Mouse (Mus musculus) forebrain, embryonic 10.5 days (tissue): Measurements from ENCODE around the gene Hoxb7. TPM values are rescaled to one million over a fixed set of nuclear protein-coding genes. Genes with fewer than 3 reads are reported as not detected.

Experiments used
- DNase-seq: peaks from one replicate; pipeline ENCODE4 v3.0.0-alpha.2; 2017; ENCODE audit warnings: low spot score; ENCODE audit errors: extremely low spot score
- H3K27ac ChIP-seq: fragments of 300-500 bp; sonication (generic); 2 replicates; pipeline ENCODE4 v1.5.1; 2016; ENCODE audit warnings: mild to moderate bottlenecking
- H3K27me3 ChIP-seq: fragments of 300-500 bp; sonication (generic); 2 replicates; pipeline ENCODE4 v1.6.1; 2016; ENCODE audit warnings: mild to moderate bottlenecking; ENCODE audit not compliant: poor library complexity, severe bottlenecking
- H3K36me3 ChIP-seq: fragments of 300-500 bp; sonication (generic); replicated peaks from 2 replicates; pipeline ENCODE4 v1.6.1; 2016; ENCODE audit warnings: mild to moderate bottlenecking, moderate library complexity
- H3K4me1 ChIP-seq: fragments of 300-500 bp; sonication (generic); 2 replicates; pipeline ENCODE4 v1.6.1; 2016
- H3K4me3 ChIP-seq: fragments of 300-500 bp; sonication (generic); 2 replicates; pipeline ENCODE4 v1.5.1; 2016; ENCODE audit warnings: mild to moderate bottlenecking, moderate library complexity
- H3K9me3 ChIP-seq: fragments of 300-500 bp; sonication (generic); 2 replicates; pipeline ENCODE4 v1.6.1; 2016; ENCODE audit warnings: mild to moderate bottlenecking, moderate library complexity
- WGBS: fragments of 180-500 bp; shearing (Covaris S2); methylation state at CpG from one replicate; pipeline ENCODE4 v1.1.7; 2016; 5-methylcytosine and 5-hydroxymethylcytosine counted together
- polyA plus RNA-seq: library from polyadenylated mRNA; unstranded; fragments of >200 nt; fragmentation: Nextera tagmentation; extraction: Ambion mirVana; gene quantifications from 2 replicates; pipeline ENCODE4 v1.2.1, GENCODE M21; 2016

The Hoxb7 gene
- polyA plus RNA-seq, 1 experiment from 2014 or later, result not detected

GRCm38 (mm10) chr11:96284041-96284749 lies 2.2 kb upstream of the Hoxb7 start:
- Histone ChIP-seq H3K4me3 (peak overlapping the region; percentile 38), H3K27me3 (peaks cover 100% of the 10 kb centered on the region), H3K9me3 (no peaks in the 10 kb centered on the region), H3K27ac (no peak overlapping the region), H3K4me1 (peaks cover 36% of the 10 kb centered on the region), H3K36me3 (no peaks in the 10 kb centered on the region)
- WGBS, result under 1% methylated on average over 49 of the region's 49 CpGs
- DNase-seq, result no peak

DNA sequence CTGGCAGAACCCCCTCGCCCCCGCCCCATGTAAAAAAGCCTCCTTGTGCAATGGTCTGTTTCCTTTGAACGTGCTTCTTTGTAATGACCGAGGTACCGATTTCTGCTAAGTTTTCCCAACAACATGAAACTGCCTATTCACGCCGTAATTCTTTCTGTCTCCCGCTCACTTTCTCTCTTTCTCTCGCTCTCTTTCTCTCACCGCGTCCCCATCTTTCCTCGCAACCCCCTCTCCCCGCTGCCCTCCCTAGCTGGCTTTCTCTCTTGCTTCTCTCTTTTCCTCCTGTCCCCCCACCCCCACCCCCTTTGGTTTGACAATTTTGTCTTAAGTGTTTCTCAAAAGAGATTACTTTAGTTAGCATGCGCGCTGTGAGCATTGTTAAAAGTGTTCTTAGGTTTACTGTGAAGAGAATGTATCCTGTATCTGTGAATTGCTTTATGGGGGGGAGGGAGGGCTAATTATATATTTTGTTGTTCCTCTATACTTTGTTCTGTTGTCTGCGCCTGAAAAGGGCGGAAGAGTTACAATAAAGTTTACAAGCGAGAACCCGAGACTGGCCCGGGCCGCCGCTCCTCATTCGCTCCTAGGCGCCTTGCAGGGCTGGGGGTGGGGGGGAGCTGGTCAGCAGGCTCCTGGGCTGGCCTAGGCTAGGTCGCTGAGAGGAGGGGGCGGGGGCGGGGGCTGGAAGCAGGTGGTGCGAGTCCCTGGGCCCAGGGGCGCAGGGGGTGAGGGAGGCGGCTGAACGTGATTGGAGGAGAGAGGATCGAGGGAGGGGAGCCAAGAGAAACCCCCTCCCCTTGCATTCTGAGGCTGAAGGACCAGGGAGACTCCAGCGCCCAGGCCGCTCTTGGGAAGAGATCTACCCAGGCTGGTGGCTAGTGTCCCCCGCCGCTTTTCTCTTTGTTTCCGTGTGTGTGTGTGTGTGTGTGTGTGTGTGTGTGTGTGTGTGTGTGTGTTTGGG lies 1.4 kb upstream of the Hoxb7 start:
- 1% methylated on average over 36 of the region's 37 CpGs for WGBS
- peak overlapping the region; percentile 38; the same call in 1 of the 2 replicates for H3K4me3 ChIP-seq
- H3K27me3 ChIP-seq, result peaks cover 100% of the 10 kb centered on the region
- H3K27ac ChIP-seq, result no peak overlapping the region
- H3K9me3 ChIP-seq, result no peaks in the 10 kb centered on the region
- peaks cover 36% of the 10 kb centered on the region for H3K4me1 ChIP-seq
- DNase-seq, result no peak
- no peaks in the 10 kb centered on the region for H3K36me3 ChIP-seq

DNA sequence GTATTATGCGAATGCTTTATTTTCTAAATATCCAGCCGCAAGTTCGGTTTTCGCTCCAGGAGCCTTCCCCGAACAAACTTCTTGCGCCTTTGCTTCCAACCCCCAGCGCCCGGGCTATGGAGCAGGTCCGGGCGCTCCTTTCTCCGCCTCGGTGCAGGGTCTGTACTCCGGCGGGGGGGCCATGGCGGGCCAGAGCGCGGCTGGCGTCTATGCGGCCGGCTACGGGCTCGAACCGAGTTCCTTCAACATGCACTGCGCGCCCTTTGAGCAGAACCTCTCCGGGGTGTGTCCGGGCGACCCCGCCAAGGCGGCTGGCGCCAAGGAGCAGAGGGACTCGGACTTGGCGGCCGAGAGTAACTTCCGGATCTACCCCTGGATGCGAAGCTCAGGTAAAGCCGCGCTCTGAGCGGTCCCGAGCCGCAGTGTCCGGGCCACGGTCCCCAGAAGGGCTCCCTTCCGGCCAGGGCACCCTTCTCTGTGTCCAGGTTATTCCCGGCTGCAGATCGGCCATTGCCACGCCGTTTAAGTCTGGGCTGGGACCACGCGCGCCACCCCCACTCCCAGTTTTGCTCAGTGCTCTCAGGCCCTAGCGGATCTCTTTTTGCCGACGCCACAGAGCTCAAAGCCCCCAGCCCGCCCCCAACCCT lies 439 bp downstream of the Hoxb7 start:
- Histone ChIP-seq H3K27ac (no peak overlapping the region), H3K4me3 (peak overlapping the region; percentile 33), H3K36me3 (no peaks in the 10 kb centered on the region), H3K27me3 (peaks cover 100% of the 10 kb centered on the region), H3K4me1 (peaks cover 36% of the 10 kb centered on the region), H3K9me3 (no peaks in the 10 kb centered on the region)
- DNase-seq, result no peak
- WGBS, result under 1% methylated on average over 55 of the region's 55 CpGs

DNA sequence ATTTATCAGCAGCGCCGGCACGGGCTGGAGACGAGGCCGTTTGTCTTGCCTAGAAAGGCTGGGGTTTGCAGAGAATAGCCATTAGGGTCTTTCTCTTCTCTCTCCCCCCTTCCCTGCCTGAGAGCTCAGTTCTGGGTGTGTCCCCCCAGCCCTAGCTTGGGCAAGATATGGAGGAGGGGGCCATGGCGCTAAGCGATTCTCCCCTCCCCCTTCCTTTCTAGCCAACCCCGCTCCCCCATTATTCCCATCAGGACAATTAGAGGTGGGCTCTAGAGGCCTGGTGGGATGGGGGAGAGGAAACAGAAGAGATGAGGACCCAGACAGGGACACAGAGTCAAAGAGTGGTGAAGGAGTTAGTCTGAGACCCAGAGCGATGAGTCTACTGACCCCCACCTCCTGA lies 988 bp downstream of the Hoxb7 start:
- no peak for DNase-seq
- H3K4me1 ChIP-seq, result peaks cover 36% of the 10 kb centered on the region
- 0% methylated on average over 9 of the region's 9 CpGs for WGBS
- H3K27ac ChIP-seq, result no peak overlapping the region
- no peak overlapping the region for H3K4me3 ChIP-seq
- peaks cover 100% of the 10 kb centered on the region for H3K27me3 ChIP-seq
- H3K36me3 ChIP-seq, result no peaks in the 10 kb centered on the region
- no peaks in the 10 kb centered on the region for H3K9me3 ChIP-seq

- peaks cover 100% of the 10 kb centered on the region for H3K27me3 ChIP-seq
- no peak overlapping the region for H3K27ac ChIP-seq
- H3K36me3 ChIP-seq, result no peaks in the 10 kb centered on the region
- H3K4me3 ChIP-seq, result no peak overlapping the region
- H3K4me1 ChIP-seq, result peaks cover 29% of the 10 kb centered on the region
- 13% methylated on average over 1 of the region's 1 CpGs for WGBS
- DNase-seq, result no peak
- H3K9me3 ChIP-seq, result no peaks in the 10 kb centered on the region
Observed at GRCm38 (mm10) chr11:96288455-96289221, 2.2 kb downstream of the Hoxb7 start.

- Histone ChIP-seq H3K27me3 (peaks cover 100% of the 10 kb centered on the region), H3K36me3 (no peaks in the 10 kb centered on the region), H3K4me1 (peaks cover 22% of the 10 kb centered on the region), H3K9me3 (no peaks in the 10 kb centered on the region), H3K27ac (no peak overlapping the region), H3K4me3 (no peak overlapping the region)
- DNase-seq, result no peak
- 3% methylated on average over 21 of the region's 21 CpGs for WGBS
Observed at GRCm38 (mm10) chr11:96289293-96289692, 2.9 kb downstream of the Hoxb7 start.

GRCm38 (mm10) chr11:96289837-96290236 lies 3.4 kb downstream of the Hoxb7 start:
- Histone ChIP-seq H3K27ac (no peak overlapping the region), H3K9me3 (no peaks in the 10 kb centered on the region), H3K27me3 (peaks cover 100% of the 10 kb centered on the region), H3K4me1 (peaks cover 17% of the 10 kb centered on the region), H3K4me3 (no peak overlapping the region), H3K36me3 (no peaks in the 10 kb centered on the region)
- WGBS, result 6% methylated on average over 6 of the region's 6 CpGs
- DNase-seq, result no peak

- DNase-seq, result no peak
- Histone ChIP-seq H3K9me3 (no peaks in the 10 kb centered on the region), H3K36me3 (no peaks in the 10 kb centered on the region), H3K4me3 (no peak overlapping the region), H3K4me1 (peaks cover 11% of the 10 kb centered on the region), H3K27me3 (peaks cover 100% of the 10 kb centered on the region), H3K27ac (no peak overlapping the region)
- WGBS, result 4% methylated on average over 17 of the region's 17 CpGs
Observed at GRCm38 (mm10) chr11:96290705-96291355, 4.4 kb downstream of the Hoxb7 start.

DNA sequence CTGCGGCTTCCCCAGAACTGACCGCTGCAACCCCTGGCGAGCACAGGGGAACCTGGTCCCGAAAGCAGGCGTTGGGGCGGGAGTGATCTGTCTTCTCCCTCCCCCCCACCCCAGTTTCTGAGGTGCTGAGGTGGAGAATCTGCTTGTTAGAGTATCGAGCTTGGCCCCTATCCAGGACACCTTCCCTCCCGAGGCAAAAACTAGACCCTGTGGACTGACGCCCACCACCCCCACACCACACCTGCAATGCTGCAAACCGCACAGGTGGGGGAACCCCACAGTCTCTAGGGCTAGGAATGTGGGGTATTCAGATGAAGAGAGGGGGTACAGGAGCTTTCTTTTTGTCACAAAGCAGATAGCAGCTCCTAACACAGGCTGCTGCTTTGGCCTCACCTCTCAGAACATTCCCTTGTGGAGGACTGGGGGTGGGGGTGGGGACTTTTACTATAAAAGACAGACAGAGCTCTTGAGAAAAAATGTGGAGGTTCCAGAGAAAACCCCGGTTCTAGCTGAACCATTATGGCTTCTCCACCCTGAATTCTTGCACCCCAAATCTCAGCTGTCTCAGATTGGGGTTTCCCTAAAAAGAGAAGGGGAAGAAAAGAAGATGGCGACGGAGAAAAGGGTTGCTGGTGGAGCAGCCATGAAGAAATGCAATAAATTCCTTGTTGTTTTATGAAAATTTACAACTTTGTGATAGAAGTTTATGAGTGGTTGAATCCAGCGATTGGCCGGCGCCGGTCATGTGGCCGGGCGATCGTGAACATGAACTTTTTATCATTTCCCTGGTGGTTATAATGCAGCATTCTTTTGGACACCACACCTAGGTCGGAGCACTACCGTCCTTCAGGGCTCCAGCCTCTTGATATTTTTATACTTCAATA lies 5.5 kb downstream of the Hoxb7 start, which contains the start of gene Hoxb6:
Gene Hoxb6 (plus strand): TSS at position 796 of the 884 bp plus-strand sequence.
- H3K27ac ChIP-seq, result no peak within 1 kb of the TSS
- H3K9me3 ChIP-seq, result no peaks in the 10 kb centered on the region
- 2% methylated on average over 22 of the region's 22 CpGs for WGBS
- DNase-seq, result no peak
- no peaks in the 10 kb centered on the region for H3K36me3 ChIP-seq
- peaks cover 3% of the 10 kb centered on the region for H3K4me1 ChIP-seq
- H3K4me3 ChIP-seq, result no peak within 1 kb of the TSS
- H3K27me3 ChIP-seq, result peaks cover 100% of the 10 kb centered on the region

- Histone ChIP-seq H3K27ac (no peak overlapping the region), H3K4me3 (no peak overlapping the region), H3K36me3 (no peaks in the 10 kb centered on the region), H3K4me1 (no peaks in the 10 kb centered on the region), H3K9me3 (no peaks in the 10 kb centered on the region), H3K27me3 (peaks cover 100% of the 10 kb centered on the region)
- WGBS, result under 1% methylated on average over 12 of the region's 12 CpGs
- no peak for DNase-seq
Observed at GRCm38 (mm10) chr11:96292565-96293301, 6.3 kb downstream of the Hoxb7 start.
